Mouse (Mus musculus) myocyte (in vitro differentiated cells): ENCODE data around the gene Smurf2.

Source experiments
- E2F4 ChIP-seq: IDR thresholded peaks from one replicate; pipeline ENCODE4 v1.6.1; 2011; ENCODE audit warnings: mild to moderate bottlenecking, control low read depth, moderate library complexity; ENCODE audit not compliant: insufficient read depth
- MAX ChIP-seq: IDR thresholded peaks from one replicate; pipeline ENCODE4 v1.6.1; 2011; ENCODE audit warnings: low read depth, mild to moderate bottlenecking, control low read depth
- MYOD1 ChIP-seq, 3 experiments: IDR thresholded peaks; one replicate each; pipeline ENCODE4 v1.6.1; 2011; ENCODE audit warnings: control low read depth in 2 of 3, low read depth in 2 of 3, mild to moderate bottlenecking in 2 of 3, moderate library complexity in 1 of 3; ENCODE audit not compliant: insufficient read length in 2 of 3, control insufficient read depth in 1 of 3
- MYOG ChIP-seq, 3 experiments: IDR thresholded peaks; one replicate each; pipeline ENCODE4 v1.6.1; 2011; ENCODE audit warnings: control low read depth in 2 of 3, low read depth in 2 of 3, mild to moderate bottlenecking in 2 of 3; ENCODE audit not compliant: insufficient read length in 2 of 3, control insufficient read depth in 1 of 3, insufficient read depth in 1 of 3
- POLR2A ChIP-seq: IDR thresholded peaks from one replicate; pipeline ENCODE4 v1.6.1; 2011; ENCODE audit warnings: low read depth, mild to moderate bottlenecking, control low read depth, moderate library complexity; ENCODE audit not compliant: insufficient read length
- POLR2AphosphoS2 ChIP-seq: IDR thresholded peaks from one replicate; pipeline ENCODE4 v1.6.1; 2011; ENCODE audit warnings: low read depth, control low read depth; ENCODE audit not compliant: insufficient read length
- REST ChIP-seq: IDR thresholded peaks from one replicate; pipeline ENCODE4 v1.6.1; 2011; ENCODE audit warnings: mild to moderate bottlenecking, control low read depth, moderate library complexity; ENCODE audit not compliant: insufficient read depth, insufficient read length
- TCF12 ChIP-seq: IDR thresholded peaks from one replicate; pipeline ENCODE4 v1.6.1; 2011; ENCODE audit warnings: mild to moderate bottlenecking, control low read depth; ENCODE audit not compliant: poor library complexity, insufficient read depth, severe bottlenecking
- USF1 ChIP-seq: IDR thresholded peaks from one replicate; pipeline ENCODE4 v1.6.1; 2011; ENCODE audit warnings: low read depth, mild to moderate bottlenecking, control low read depth, moderate library complexity

DNA sequence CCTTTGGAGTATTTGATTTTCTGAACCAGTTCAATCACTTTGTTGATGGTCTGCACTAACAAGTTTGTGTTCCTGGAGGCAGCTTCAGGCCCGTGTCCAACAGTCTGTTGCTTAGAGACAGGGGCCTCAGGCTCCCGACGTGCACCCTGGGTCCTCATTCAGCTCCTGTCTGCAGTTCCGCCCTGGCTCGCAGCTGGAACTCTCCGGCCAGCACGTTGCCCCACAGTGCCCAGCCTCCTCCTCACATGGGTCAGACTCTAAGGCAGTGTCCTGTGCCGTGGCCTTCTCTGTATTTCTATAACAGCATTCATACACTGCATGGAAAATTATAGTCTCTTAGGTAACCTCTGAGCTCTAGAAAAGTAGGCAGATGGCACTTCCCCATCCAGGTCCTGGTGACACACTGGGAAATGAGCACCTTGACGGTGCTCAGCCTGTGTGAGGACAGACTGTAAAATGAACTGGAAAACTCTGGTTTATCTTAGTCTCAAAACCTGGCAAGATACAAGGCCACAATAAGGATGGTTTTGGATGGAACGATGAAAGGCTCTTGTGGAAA, 118.4 kb downstream of the Smurf2 start:
- no peak for TF ChIP-seq POLR2A
- TF ChIP-seq TCF12: no peak
- no peak for TF ChIP-seq MAX
- TF ChIP-seq E2F4: no peak
- no peak for TF ChIP-seq MYOG (IDR thresholded peaks at IDR 0.05; ENCODE audit: control insufficient read depth in 1 of 3, insufficient read depth in 1 of 3, insufficient read length in 2 of 3, low read depth in 2 of 3)
- TF ChIP-seq MYOD1 (IDR thresholded peaks at IDR 0.05; ENCODE audit: control insufficient read depth in 1 of 3, insufficient read length in 2 of 3, low read depth in 2 of 3): no peak
- TF ChIP-seq POLR2AphosphoS2: no peak
- no peak for TF ChIP-seq REST
- TF ChIP-seq USF1: no peak
